Mouse (Mus musculus) testis, adult 2 months (tissue): ENCODE measurements around the gene Olfr139. TPM values are rescaled to one million over a fixed set of nuclear protein-coding genes. Genes with fewer than 3 reads are reported as not detected.

Source experiments
- H3K27ac ChIP-seq: fragments of 200-500 bp; 2 replicates; pipeline ENCODE4 v1.5.1; 2012; ENCODE audit warnings: low read depth, low read length; ENCODE audit not compliant: control insufficient read depth, insufficient read depth
- H3K27me3 ChIP-seq: fragments of 200-500 bp; 2 replicates; pipeline ENCODE4 v1.6.1; 2012; ENCODE audit warnings: mild to moderate bottlenecking, low read length, moderate library complexity; ENCODE audit not compliant: control insufficient read depth, insufficient read depth
- H3K36me3 ChIP-seq: fragments of 200-500 bp; 2 replicates; pipeline ENCODE4 v1.6.1; 2012; ENCODE audit warnings: mild to moderate bottlenecking, low read length; ENCODE audit not compliant: control insufficient read depth, insufficient read depth
- H3K4me1 ChIP-seq: fragments of 200-500 bp; 2 replicates; pipeline ENCODE4 v1.6.1; 2012; ENCODE audit warnings: low read length; ENCODE audit not compliant: control insufficient read depth, insufficient read depth
- H3K4me3 ChIP-seq: fragments of 200-500 bp; 2 replicates; pipeline ENCODE4 v1.5.1; 2012; ENCODE audit warnings: low read depth, mild to moderate bottlenecking, low read length, moderate library complexity, mixed read lengths; ENCODE audit not compliant: control insufficient read depth
- CTCF ChIP-seq: fragments of 200-500 bp; IDR thresholded peaks from 2 replicates; pipeline ENCODE4 v1.5.1; 2012; ENCODE audit warnings: low read depth, mild to moderate bottlenecking, inconsistent platforms, low read length, moderate library complexity; ENCODE audit not compliant: control insufficient read depth, insufficient read depth, insufficient replicate concordance
- POLR2A ChIP-seq: fragments of 200-500 bp; IDR thresholded peaks from 2 replicates; pipeline ENCODE4 v1.6.1; 2012; ENCODE audit warnings: low read depth, mild to moderate bottlenecking, inconsistent platforms, low read length, moderate library complexity; ENCODE audit not compliant: control insufficient read depth
- polyA plus RNA-seq: library from polyadenylated mRNA; depleted of rRNA; stranded (reverse); fragments of >200 nt; gene quantifications from 2 replicates; pipeline ENCODE4 v1.2.3, GENCODE M21; 2012; rRNA removed

The Olfr139 gene
- not detected in 2 replicates for polyA plus RNA-seq

- TF ChIP-seq CTCF (no peak), POLR2A (no peak)
- Histone ChIP-seq H3K4me3 (no peak within 1 kb of the TSS), H3K27me3 (no peaks in the 10 kb centered on the region), H3K27ac (no peak within 1 kb of the TSS), H3K4me1 (no peaks in the 10 kb centered on the region), H3K36me3 (no peaks in the 10 kb centered on the region)
These were observed at the start of gene Olfr139, which contains the start of gene Olfr399 for GRCm38 (mm10) chr11:74056451-74056850. Gene Olfr139, minus strand, starts transcription at chr11:74056551. Gene Olfr399, minus strand, starts transcription at chr11:74056615.

- H3K27me3 ChIP-seq, result no peaks in the 10 kb centered on the region
- no peak for TF ChIP-seq CTCF
- no peak overlapping the region for H3K4me3 ChIP-seq
- H3K27ac ChIP-seq, result no peak overlapping the region
- H3K36me3 ChIP-seq, result no peaks in the 10 kb centered on the region
- H3K4me1 ChIP-seq, result no peaks in the 10 kb centered on the region
These were observed 48.7 kb upstream of the Olfr139 start for GRCm38 (mm10) chr11:74105066-74105465.

- no peaks in the 10 kb centered on the region for H3K4me1 ChIP-seq
- H3K27ac ChIP-seq, result no peak overlapping the region
- H3K36me3 ChIP-seq, result no peaks in the 10 kb centered on the region
- no peak overlapping the region for H3K4me3 ChIP-seq
- TF ChIP-seq POLR2A (no peak), CTCF (no peak)
- H3K27me3 ChIP-seq, result no peaks in the 10 kb centered on the region
These were observed 45.2 kb upstream of the Olfr139 start for GRCm38 (mm10) chr11:74101507-74101906.

GRCm38 (mm10) chr11:74100724-74101123 lies 44.4 kb upstream of the Olfr139 start:
- Histone ChIP-seq H3K27ac (no peak overlapping the region), H3K4me3 (no peak overlapping the region), H3K36me3 (no peaks in the 10 kb centered on the region), H3K27me3 (no peaks in the 10 kb centered on the region), H3K4me1 (no peaks in the 10 kb centered on the region)
- TF ChIP-seq CTCF (no peak), POLR2A (no peak)

GRCm38 (mm10) chr11:74069655-74070054 lies 13.3 kb upstream of the Olfr139 start, which contains the start of gene Zfp616:
Gene Zfp616, plus strand, starts transcription at chr11:74069955.
- no peaks in the 10 kb centered on the region for H3K36me3 ChIP-seq

GRCm38 (mm10) chr11:74051347-74051746 lies 5.0 kb downstream of the Olfr139 start:
- Histone ChIP-seq H3K4me1 (no peaks in the 10 kb centered on the region), H3K4me3 (no peak overlapping the region), H3K36me3 (no peaks in the 10 kb centered on the region), H3K27me3 (no peaks in the 10 kb centered on the region), H3K27ac (no peak overlapping the region)
- no peak for TF ChIP-seq CTCF

More at GRCm38 (mm10) chr11:74069655-74070054, 13.3 kb upstream of the Olfr139 start, which contains the start of gene Zfp616:
- TF ChIP-seq POLR2A (no peak), CTCF (no peak)
- Histone ChIP-seq H3K27ac (no peak within 1 kb of the TSS), H3K27me3 (no peaks in the 10 kb centered on the region), H3K4me1 (no peaks in the 10 kb centered on the region), H3K4me3 (no peak within 1 kb of the TSS)

Other genes starting within 250 kb of the Olfr139 start
- not detected in 2 replicates for gene Olfr392, start 239.5 kb downstream of the Olfr139 start, polyA plus RNA-seq
- gene Olfr393, start 205.1 kb downstream of the Olfr139 start, polyA plus RNA-seq, result not detected in 2 replicates
- not detected in 2 replicates for gene Olfr394, start 165.8 kb downstream of the Olfr139 start, polyA plus RNA-seq
- gene Olfr395, start 147.3 kb downstream of the Olfr139 start, polyA plus RNA-seq, result not detected in 2 replicates
- gene Olfr23, start 119.9 kb downstream of the Olfr139 start, polyA plus RNA-seq, result 1.6 and 2.9 TPM in 2 replicates
- gene Olfr397, start 95.7 kb downstream of the Olfr139 start, polyA plus RNA-seq, result not detected in 2 replicates
- 0.07 and 0.19 TPM in 2 replicates for gene Olfr398, start 66.1 kb downstream of the Olfr139 start, polyA plus RNA-seq
- gene Olfr399, start 64 bp upstream of the Olfr139 start, polyA plus RNA-seq, result not detected in 2 replicates
- 0.01 TPM in 1 of 2 replicates, not detected in the other for gene Zfp616, start 13.4 kb upstream of the Olfr139 start, polyA plus RNA-seq
- not detected in 2 replicates for gene Olfr401, start 57.2 kb upstream of the Olfr139 start, polyA plus RNA-seq
- gene Olfr402, start 97.0 kb upstream of the Olfr139 start, polyA plus RNA-seq, result 0.24 and 0.31 TPM in 2 replicates
- not detected in 2 replicates for gene Olfr403, start 129.7 kb upstream of the Olfr139 start, polyA plus RNA-seq
- gene Olfr43, start 154.8 kb upstream of the Olfr139 start, polyA plus RNA-seq, result not detected in 2 replicates
- not detected in 2 replicates for gene Olfr406, start 203.3 kb upstream of the Olfr139 start, polyA plus RNA-seq
- not detected in 2 replicates for gene Olfr59, start 227.2 kb upstream of the Olfr139 start, polyA plus RNA-seq